Mouse (Mus musculus) midbrain, embryonic 12.5 days (tissue): ENCODE results near the gene Pak4. TPM values are rescaled to one million over a fixed set of nuclear protein-coding genes. Genes with fewer than 3 reads are reported as not detected.
"Not testable (repeated sequence)": the region's sequence is repeated elsewhere in the genome, so short reads cannot be mapped to it uniquely, and the experiment has no call there.

Source experiments
- ATAC-seq: fragments of 200-750 bp; cut with Nextera tagmentation; 2 replicates; pipeline ENCODE4 v1.8.0; 2017; ENCODE audit warnings: low read depth, moderate TSS enrichment, moderate library complexity; ENCODE audit not compliant: low FRiP score
- H3K27ac ChIP-seq: fragments of 300-500 bp; sonication (generic); replicated peaks from 2 replicates; pipeline ENCODE4 v1.5.1; 2016; ENCODE audit warnings: mild to moderate bottlenecking
- H3K27me3 ChIP-seq: fragments of 300-500 bp; sonication (generic); 2 replicates; pipeline ENCODE4 v1.6.1; 2016; ENCODE audit warnings: mild to moderate bottlenecking
- H3K36me3 ChIP-seq: fragments of 300-500 bp; sonication (generic); 2 replicates; pipeline ENCODE4 v1.6.1; 2016
- H3K4me1 ChIP-seq: fragments of 300-500 bp; sonication (generic); 2 replicates; pipeline ENCODE4 v1.6.1; 2016
- H3K4me2 ChIP-seq: fragments of 300-500 bp; sonication (generic); replicated peaks from 2 replicates; pipeline ENCODE4 v1.6.1; 2016; ENCODE audit warnings: mild to moderate bottlenecking, moderate library complexity
- H3K4me3 ChIP-seq: fragments of 300-500 bp; sonication (generic); 2 replicates; pipeline ENCODE4 v1.5.1; 2016; ENCODE audit warnings: mild to moderate bottlenecking
- H3K9ac ChIP-seq: fragments of 300-500 bp; sonication (generic); replicated peaks from 2 replicates; pipeline ENCODE4 v1.6.1; 2016; ENCODE audit warnings: mild to moderate bottlenecking, moderate library complexity
- H3K9me3 ChIP-seq: fragments of 300-500 bp; sonication (generic); 2 replicates; pipeline ENCODE4 v1.6.1; 2016; ENCODE audit warnings: mild to moderate bottlenecking
- WGBS: fragments of 180-500 bp; shearing (Covaris S2); methylation state at CpG from one replicate; pipeline ENCODE4 v1.1.7; 2016; 5-methylcytosine and 5-hydroxymethylcytosine counted together
- microRNA-seq: library from miRNA; unstranded; fragments of <30 nt; microRNA quantifications from one replicate; pipeline ENCODE4, GENCODE M21; 2017
- polyA plus RNA-seq: library from polyadenylated mRNA; unstranded; fragments of >200 nt; fragmentation: Nextera tagmentation; extraction: Ambion mirVana; gene quantifications from 2 replicates; pipeline ENCODE4 v1.2.1, GENCODE M21; 2016

The Pak4 gene
- polyA plus RNA-seq, 1 experiment from 2014 or later = 40.4 TPM

DNA sequence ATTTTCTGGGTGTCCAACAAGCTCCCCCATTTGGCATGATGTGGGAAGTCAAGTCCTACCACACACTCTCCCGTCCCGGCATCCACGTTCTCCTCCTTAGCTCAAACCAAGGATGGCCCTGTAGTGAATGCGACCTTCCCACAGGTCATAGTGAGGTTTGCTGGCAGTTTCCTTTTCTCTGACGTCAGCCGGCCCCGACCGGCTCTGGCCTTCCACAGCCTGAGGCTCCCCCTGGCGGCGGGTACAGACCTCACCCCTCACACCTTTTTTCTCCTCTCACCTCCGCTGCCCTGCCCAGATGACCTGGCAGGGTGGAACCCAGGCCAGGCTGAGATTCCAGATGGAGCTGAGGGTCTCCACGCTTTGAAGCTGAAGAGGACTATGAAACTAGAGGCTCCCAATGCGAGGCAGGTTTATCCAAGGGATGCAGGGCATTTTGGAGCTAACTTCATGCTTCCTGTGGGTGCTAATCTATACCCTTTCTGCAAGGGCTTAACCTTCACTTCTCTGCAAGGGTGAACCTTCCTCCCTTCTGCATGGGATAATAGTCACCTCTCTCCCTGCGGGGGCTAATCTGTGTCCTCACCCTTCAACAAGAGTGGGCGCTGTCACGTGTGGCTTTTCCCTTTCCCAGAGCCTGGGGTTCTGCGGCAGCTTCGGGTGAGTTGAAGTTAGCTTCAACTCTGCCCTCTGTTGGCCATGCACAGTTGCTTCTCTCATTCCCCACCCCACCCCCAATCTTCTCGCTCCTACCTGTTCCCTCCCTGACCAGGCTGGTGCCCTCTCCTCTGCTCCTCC is 69.9 kb downstream of the Pak4 start:
- Histone ChIP-seq H3K27ac (no peak overlapping the region), H3K9ac (no peak overlapping the region), H3K4me3 (no peak overlapping the region), H3K4me1 (no peaks in the 10 kb centered on the region; the same call in 1 of the 2 replicates), H3K4me2 (no peak overlapping the region), H3K27me3 (peaks cover 13% of the 10 kb centered on the region; the same call in 1 of the 2 replicates), H3K9me3 (no peaks in the 10 kb centered on the region), H3K36me3 (no peaks in the 10 kb centered on the region)
- 8% methylated on average over 19 of the region's 19 CpGs for WGBS
- peak; percentile 54; the same call in 1 of the 2 replicates for ATAC-seq

- not testable (repeated sequence) for H3K4me3 ChIP-seq, H3K27ac ChIP-seq, H3K9me3 ChIP-seq, H3K27me3 ChIP-seq, ATAC-seq, H3K4me2 ChIP-seq, H3K9ac ChIP-seq, H3K4me1 ChIP-seq, H3K36me3 ChIP-seq
- WGBS = 75% methylated on average over 5 of the region's 6 CpGs
Observed at GRCm38 (mm10) chr7:28522536-28522935, 75.4 kb downstream of the Pak4 start, which contains the start of gene Ifnl3. Ifnl3 (plus strand) TSS chr7:28522836.

- ATAC-seq = no peak
- no peak overlapping the region for H3K27ac ChIP-seq
- H3K9ac ChIP-seq = no peak overlapping the region
- H3K27me3 ChIP-seq = peaks cover 4% of the 10 kb centered on the region; the same call in 1 of the 2 replicates
- 78% methylated on average over 8 of the region's 8 CpGs for WGBS
- no peaks in the 10 kb centered on the region for H3K36me3 ChIP-seq
- no peak overlapping the region for H3K4me3 ChIP-seq
- no peaks in the 10 kb centered on the region for H3K9me3 ChIP-seq
- no peaks in the 10 kb centered on the region for H3K4me1 ChIP-seq
- no peak overlapping the region for H3K4me2 ChIP-seq
Observed at GRCm38 (mm10) chr7:28511441-28511840, 86.5 kb downstream of the Pak4 start.

- not testable (repeated sequence) for H3K27ac ChIP-seq, ATAC-seq, H3K9ac ChIP-seq, H3K4me3 ChIP-seq, H3K9me3 ChIP-seq, H3K36me3 ChIP-seq, H3K4me1 ChIP-seq, H3K27me3 ChIP-seq, H3K4me2 ChIP-seq
- 72% methylated on average over 8 of the region's 8 CpGs for WGBS
Observed at GRCm38 (mm10) chr7:28510405-28510974, 87.5 kb downstream of the Pak4 start, which contains the start of gene Ifnl2. Ifnl2 (minus strand) TSS chr7:28510455.

- not testable (repeated sequence) for H3K9ac ChIP-seq, H3K4me3 ChIP-seq, H3K27ac ChIP-seq, H3K4me2 ChIP-seq, H3K9me3 ChIP-seq, H3K36me3 ChIP-seq, H3K4me1 ChIP-seq, ATAC-seq
- peaks cover 11% of the 10 kb centered on the region; the same call in 1 of the 2 replicates for H3K27me3 ChIP-seq
- 64% methylated on average over 2 of the region's 2 CpGs for WGBS
Observed at GRCm38 (mm10) chr7:28509121-28509520, 88.9 kb downstream of the Pak4 start.

Small RNA genes within 50 kb of the gene (microRNA-seq; reads per million reads assigned to microRNA genes)
- 1.4 reads per million for gene Mir7049

Other genes starting within 250 kb of the Pak4 start
- 544 and 582 TPM in 2 replicates for gene Rps16, start 247.5 kb downstream of the Pak4 start, polyA plus RNA-seq
- 71.6 and 78.6 TPM in 2 replicates for gene Plekhg2, start 225.6 kb downstream of the Pak4 start, polyA plus RNA-seq
- gene Zfp36, start 217.9 kb downstream of the Pak4 start, polyA plus RNA-seq = 4.9 and 5.4 TPM in 2 replicates
- gene Med29, start 205.5 kb downstream of the Pak4 start, polyA plus RNA-seq = 45.3 and 46.9 TPM in 2 replicates
- gene Paf1, start 205.2 kb downstream of the Pak4 start, polyA plus RNA-seq = 83.2 and 86.0 TPM in 2 replicates
- gene Gmfg, start 160.7 kb downstream of the Pak4 start, polyA plus RNA-seq = 6.3 TPM in 2 replicates
- gene Lrfn1, start 146.2 kb downstream of the Pak4 start, polyA plus RNA-seq = 9.2 and 13.9 TPM in 2 replicates
- gene Ifnl2, start 87.7 kb downstream of the Pak4 start, polyA plus RNA-seq = not detected in 2 replicates
- not detected in 2 replicates for gene Ifnl3, start 75.3 kb downstream of the Pak4 start, polyA plus RNA-seq
- not detected in 2 replicates for gene Sycn, start 57.3 kb downstream of the Pak4 start, polyA plus RNA-seq
- not detected in 2 replicates for gene Nccrp1, start 50.9 kb downstream of the Pak4 start, polyA plus RNA-seq
- 34.1 and 34.8 TPM in 2 replicates for gene Samd4b, start within 50 bp of the Pak4 start, polyA plus RNA-seq
- not detected in 2 replicates for gene Acp7, start 33.1 kb upstream of the Pak4 start, polyA plus RNA-seq
- gene Fbxo27, start 94.7 kb upstream of the Pak4 start, polyA plus RNA-seq = 4.9 and 5.3 TPM in 2 replicates
- gene Fbxo17, start 118.6 kb upstream of the Pak4 start, polyA plus RNA-seq = 6.7 and 7.2 TPM in 2 replicates
- 117 and 120 TPM in 2 replicates for gene Mrps12, start 143.6 kb upstream of the Pak4 start, polyA plus RNA-seq
- gene Sars2, start 143.8 kb upstream of the Pak4 start, polyA plus RNA-seq = 30.7 and 30.9 TPM in 2 replicates
- not detected in 2 replicates for gene Ccer2, start 158.0 kb upstream of the Pak4 start, polyA plus RNA-seq
- gene Sirt2, start 168.6 kb upstream of the Pak4 start, polyA plus RNA-seq = 78.5 and 80.6 TPM in 2 replicates
- gene Nfkbib, start 169.3 kb upstream of the Pak4 start, polyA plus RNA-seq = 38.6 and 44.5 TPM in 2 replicates
- gene Rinl, start 190.8 kb upstream of the Pak4 start, polyA plus RNA-seq = 1.7 and 2.8 TPM in 2 replicates
- 323 and 357 TPM in 2 replicates for gene Hnrnpl, start 210.4 kb upstream of the Pak4 start, polyA plus RNA-seq
- gene Ech1, start 227.0 kb upstream of the Pak4 start, polyA plus RNA-seq = 71.4 and 77.2 TPM in 2 replicates
- gene Lgals4, start 235.7 kb upstream of the Pak4 start, polyA plus RNA-seq = 3.2 and 3.5 TPM in 2 replicates